Mouse (Mus musculus): ENCODE results near the gene Dennd4a. TPM values are rescaled to one million over a fixed set of nuclear protein-coding genes. Genes with fewer than 3 reads are reported as not detected.
"Not testable (repeated sequence)": the region's sequence is repeated elsewhere in the genome, so short reads cannot be mapped to it uniquely, and the experiment has no call there.

Gene Dennd4a
- polyA plus RNA-seq, 1 experiment from 2014 or later = 12.4 TPM

GRCm38 (mm10) chr9:64819686-64820085, 8.5 kb downstream of the Dennd4a start:
- not testable (repeated sequence) for H3K4me3 ChIP-seq (replicated peaks; ENCODE audit: low read length); H3K4me1 ChIP-seq (replicated peaks; ENCODE audit: control insufficient read depth, insufficient read depth, low read length); H3K9ac ChIP-seq; DNase-seq (ENCODE audit: low spot score); ATAC-seq (ENCODE audit: low FRiP score); H3K36me3 ChIP-seq (replicated peaks; ENCODE audit: control insufficient read depth, insufficient read depth); H3K4me2 ChIP-seq (replicated peaks); H3K9me3 ChIP-seq (ENCODE audit: control insufficient read depth, low read length); H3K27ac ChIP-seq; H3K27me3 ChIP-seq (ENCODE audit: control insufficient read depth, insufficient read depth, low read length)
- WGBS = 89% methylated on average over 4 of the region's 4 CpGs

GRCm38 (mm10) chr9:64820086-64820795, 9.1 kb downstream of the Dennd4a start:
- DNase-seq (ENCODE audit: low spot score) = no peak
- H3K4me2 ChIP-seq (replicated peaks) = no peak overlapping the region

GRCm38 (mm10) chr9:64822235-64822634, 11.1 kb downstream of the Dennd4a start:
- DNase-seq (ENCODE audit: low spot score) (no peak), ATAC-seq (ENCODE audit: low FRiP score) (no peak)
- no peaks in the 10 kb centered on the region for H3K4me1 ChIP-seq (replicated peaks; ENCODE audit: control insufficient read depth, insufficient read depth, low read length)
- no peaks in the 10 kb centered on the region for H3K9me3 ChIP-seq (ENCODE audit: control insufficient read depth, low read length)
- no peaks in the 10 kb centered on the region for H3K36me3 ChIP-seq (replicated peaks; ENCODE audit: control insufficient read depth, insufficient read depth)
- no peak overlapping the region for H3K4me3 ChIP-seq (replicated peaks; ENCODE audit: low read length)
- no peaks in the 10 kb centered on the region for H3K27me3 ChIP-seq (ENCODE audit: control insufficient read depth, insufficient read depth, low read length)
- no peak overlapping the region for H3K4me2 ChIP-seq (replicated peaks)
- H3K27ac ChIP-seq = no peak overlapping the region
- no peak overlapping the region for H3K9ac ChIP-seq
- WGBS = 75% methylated on average over 7 of the region's 7 CpGs

More at GRCm38 (mm10) chr9:64820086-64820795, 9.1 kb downstream of the Dennd4a start:
- Histone ChIP-seq H3K36me3 (replicated peaks; ENCODE audit: control insufficient read depth, insufficient read depth) (no peaks in the 10 kb centered on the region), H3K9ac (no peak overlapping the region), H3K27me3 (ENCODE audit: control insufficient read depth, insufficient read depth, low read length) (no peaks in the 10 kb centered on the region), H3K4me1 (replicated peaks; ENCODE audit: control insufficient read depth, insufficient read depth, low read length) (no peaks in the 10 kb centered on the region), H3K9me3 (ENCODE audit: control insufficient read depth, low read length) (no peaks in the 10 kb centered on the region), H3K27ac (no peak overlapping the region), H3K4me3 (replicated peaks; ENCODE audit: low read length) (no peak overlapping the region)
- WGBS = 75% methylated on average over 3 of the region's 3 CpGs
- no peak for ATAC-seq (ENCODE audit: low FRiP score)

- ATAC-seq (ENCODE audit: low FRiP score) (no peak), DNase-seq (ENCODE audit: low spot score) (no peak)
- Histone ChIP-seq H3K9me3 (ENCODE audit: control insufficient read depth, low read length) (no peaks in the 10 kb centered on the region), H3K36me3 (replicated peaks; ENCODE audit: control insufficient read depth, insufficient read depth) (no peaks in the 10 kb centered on the region), H3K4me3 (replicated peaks; ENCODE audit: low read length) (no peak overlapping the region), H3K4me2 (replicated peaks) (no peak overlapping the region), H3K9ac (no peak overlapping the region), H3K27me3 (ENCODE audit: control insufficient read depth, insufficient read depth, low read length) (no peaks in the 10 kb centered on the region), H3K4me1 (replicated peaks; ENCODE audit: control insufficient read depth, insufficient read depth, low read length) (no peaks in the 10 kb centered on the region), H3K27ac (no peak overlapping the region)
- WGBS = 89% methylated on average over 5 of the region's 5 CpGs
These were observed 13.4 kb downstream of the Dennd4a start for GRCm38 (mm10) chr9:64824389-64825008.

- 77% methylated on average over 6 of the region's 6 CpGs for WGBS
- Histone ChIP-seq H3K9me3 (ENCODE audit: control insufficient read depth, low read length) (no peaks in the 10 kb centered on the region), H3K36me3 (replicated peaks; ENCODE audit: control insufficient read depth, insufficient read depth) (no peaks in the 10 kb centered on the region), H3K4me3 (replicated peaks; ENCODE audit: low read length) (no peak overlapping the region), H3K27ac (no peak overlapping the region), H3K4me1 (replicated peaks; ENCODE audit: control insufficient read depth, insufficient read depth, low read length) (no peaks in the 10 kb centered on the region), H3K27me3 (ENCODE audit: control insufficient read depth, insufficient read depth, low read length) (no peaks in the 10 kb centered on the region), H3K4me2 (replicated peaks) (no peak overlapping the region), H3K9ac (no peak overlapping the region)
- no peak for DNase-seq (ENCODE audit: low spot score)
- no peak for ATAC-seq (ENCODE audit: low FRiP score)
These were observed 19.0 kb downstream of the Dennd4a start for GRCm38 (mm10) chr9:64830092-64830618.

- ATAC-seq (ENCODE audit: low FRiP score) = no peak
- no peaks in the 10 kb centered on the region for H3K27me3 ChIP-seq (ENCODE audit: control insufficient read depth, insufficient read depth, low read length)
- H3K9me3 ChIP-seq (ENCODE audit: control insufficient read depth, low read length) = no peaks in the 10 kb centered on the region
- H3K27ac ChIP-seq = no peak overlapping the region
- no peak overlapping the region for H3K9ac ChIP-seq
- 0 out of 2 replicates have a peak, but pooled peaks cover 4% of the 10 kb centered on the region for H3K36me3 ChIP-seq (replicated peaks; ENCODE audit: control insufficient read depth, insufficient read depth)
- no peak overlapping the region for H3K4me2 ChIP-seq (replicated peaks)
- 93% methylated on average over 7 of the region's 7 CpGs for WGBS
- DNase-seq (ENCODE audit: low spot score) = no peak
- H3K4me1 ChIP-seq (replicated peaks; ENCODE audit: control insufficient read depth, insufficient read depth, low read length) = no peaks in the 10 kb centered on the region
- no peak overlapping the region for H3K4me3 ChIP-seq (replicated peaks; ENCODE audit: low read length)
These were observed 19.5 kb downstream of the Dennd4a start for GRCm38 (mm10) chr9:64830641-64831040.

GRCm38 (mm10) chr9:64831760-64832159, 20.6 kb downstream of the Dennd4a start:
- Histone ChIP-seq H3K4me3 (replicated peaks; ENCODE audit: low read length) (no peak overlapping the region), H3K9ac (no peak overlapping the region), H3K27me3 (ENCODE audit: control insufficient read depth, insufficient read depth, low read length) (no peaks in the 10 kb centered on the region), H3K27ac (no peak overlapping the region), H3K4me2 (replicated peaks) (no peak overlapping the region), H3K4me1 (replicated peaks; ENCODE audit: control insufficient read depth, insufficient read depth, low read length) (no peaks in the 10 kb centered on the region), H3K9me3 (ENCODE audit: control insufficient read depth, low read length) (no peaks in the 10 kb centered on the region), H3K36me3 (replicated peaks; ENCODE audit: control insufficient read depth, insufficient read depth) (peaks cover 10% of the 10 kb centered on the region; the same call in 1 of the 2 replicates)
- WGBS = 98% methylated on average over 2 of the region's 2 CpGs
- DNase-seq (ENCODE audit: low spot score) = no peak
- ATAC-seq (ENCODE audit: low FRiP score) = no peak

GRCm38 (mm10) chr9:64834418-64834817, 23.3 kb downstream of the Dennd4a start:
- ATAC-seq (ENCODE audit: low FRiP score) (no peak), DNase-seq (ENCODE audit: low spot score) (no peak)
- Histone ChIP-seq H3K9me3 (ENCODE audit: control insufficient read depth, low read length) (no peaks in the 10 kb centered on the region), H3K36me3 (replicated peaks; ENCODE audit: control insufficient read depth, insufficient read depth) (peaks cover 10% of the 10 kb centered on the region), H3K27me3 (ENCODE audit: control insufficient read depth, insufficient read depth, low read length) (no peaks in the 10 kb centered on the region), H3K4me2 (replicated peaks) (no peak overlapping the region), H3K4me3 (replicated peaks; ENCODE audit: low read length) (no peak overlapping the region), H3K4me1 (replicated peaks; ENCODE audit: control insufficient read depth, insufficient read depth, low read length) (no peaks in the 10 kb centered on the region), H3K27ac (no peak overlapping the region), H3K9ac (no peak overlapping the region)
- 94% methylated on average over 3 of the region's 3 CpGs for WGBS

GRCm38 (mm10) chr9:64845355-64845754, 34.2 kb downstream of the Dennd4a start:
- no peaks in the 10 kb centered on the region for H3K4me1 ChIP-seq (replicated peaks; ENCODE audit: control insufficient read depth, insufficient read depth, low read length)
- WGBS = 86% methylated on average over 4 of the region's 4 CpGs
- no peaks in the 10 kb centered on the region for H3K27me3 ChIP-seq (ENCODE audit: control insufficient read depth, insufficient read depth, low read length)
- no peaks in the 10 kb centered on the region for H3K9me3 ChIP-seq (ENCODE audit: control insufficient read depth, low read length)
- peaks cover 26% of the 10 kb centered on the region for H3K36me3 ChIP-seq (replicated peaks; ENCODE audit: control insufficient read depth, insufficient read depth)
- DNase-seq (ENCODE audit: low spot score) = no peak
- H3K9ac ChIP-seq = no peak overlapping the region
- H3K27ac ChIP-seq = no peak overlapping the region
- no peak overlapping the region for H3K4me2 ChIP-seq (replicated peaks)
- no peak for ATAC-seq (ENCODE audit: low FRiP score)
- H3K4me3 ChIP-seq (replicated peaks; ENCODE audit: low read length) = no peak overlapping the region

Measured in hindbrain, embryonic 14.5 days (tissue).